Mouse (Mus musculus) megakaryocyte-erythroid progenitor cell, adult 5-6 weeks (primary cell): Measurements from ENCODE around the gene Nkrf. TPM values are rescaled to one million over a fixed set of nuclear protein-coding genes. Genes with fewer than 3 reads are reported as not detected.
"Not testable (repeated sequence)": the region's sequence is repeated elsewhere in the genome, so short reads cannot be mapped to it uniquely, and the experiment has no call there.

Experiments
- ATAC-seq: replicated peaks from 2 replicates; pipeline ENCODE4 v1.8.0; 2016; ENCODE audit warnings: mild to moderate bottlenecking, inconsistent platforms; ENCODE audit not compliant: severe bottlenecking, poor library complexity, low FRiP score, low TSS enrichment
- total RNA-seq, 2 experiments: library from RNA; stranded (forward) in 1 of 2; stranded (reverse) in 1 of 2; fragments of 200-1000, 215-1000 nt in 1 of 2; fragments of >200 nt in 1 of 2; fragmentation: Nextera tagmentation in 1 of 2; gene quantifications; 2 replicates each; pipeline ENCODE4 v1.2.3; 2014 to 2017

Nkrf gene
- total RNA-seq (2014; fragmentation: Nextera tagmentation), result 21.2 and 28.6 TPM in 2 replicates
- 16.0 and 16.4 TPM in 2 replicates for total RNA-seq (2017)

DNA sequence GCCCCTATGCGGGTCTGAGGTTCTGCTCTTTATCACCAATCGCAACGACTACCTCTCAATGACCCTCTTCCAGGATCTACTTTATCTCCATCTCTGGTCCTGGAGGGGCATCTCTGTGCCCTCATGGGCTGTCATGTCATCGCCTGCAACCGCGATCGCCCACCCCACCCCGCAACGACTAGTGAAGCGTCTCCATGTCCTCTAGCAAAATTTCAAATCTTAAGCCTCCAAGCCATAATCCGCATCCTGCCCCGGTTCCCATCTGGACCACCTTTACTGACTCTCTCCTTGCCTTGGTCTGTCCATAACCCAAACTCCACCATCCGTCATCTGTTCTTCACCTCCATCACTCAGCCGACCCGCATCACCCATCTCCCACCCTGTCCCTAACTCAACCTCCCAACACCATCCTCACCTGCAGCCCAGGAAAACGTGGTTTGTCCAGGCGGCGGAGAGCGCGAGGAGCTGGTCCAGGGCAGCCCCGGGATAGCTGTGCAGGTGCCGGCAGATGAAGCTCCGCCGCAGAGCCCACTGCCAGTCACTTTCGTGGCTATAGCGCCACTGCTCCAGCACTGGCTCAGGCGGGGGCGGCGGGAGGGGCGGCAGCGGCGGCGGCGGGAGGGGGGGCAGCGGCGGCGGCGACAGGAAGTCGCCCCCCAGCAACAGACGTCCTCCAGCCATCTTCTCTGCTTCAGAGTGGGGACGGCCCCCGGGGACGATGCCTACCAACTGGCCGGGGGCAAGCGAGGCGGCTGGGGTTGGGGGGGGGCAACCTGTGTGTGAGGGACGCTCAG is at the start of gene Nkrf:
Gene Nkrf (minus strand): TSS at position 579 of the 794 bp plus-strand sequence.
- ATAC-seq, result peak; percentile 56

DNA sequence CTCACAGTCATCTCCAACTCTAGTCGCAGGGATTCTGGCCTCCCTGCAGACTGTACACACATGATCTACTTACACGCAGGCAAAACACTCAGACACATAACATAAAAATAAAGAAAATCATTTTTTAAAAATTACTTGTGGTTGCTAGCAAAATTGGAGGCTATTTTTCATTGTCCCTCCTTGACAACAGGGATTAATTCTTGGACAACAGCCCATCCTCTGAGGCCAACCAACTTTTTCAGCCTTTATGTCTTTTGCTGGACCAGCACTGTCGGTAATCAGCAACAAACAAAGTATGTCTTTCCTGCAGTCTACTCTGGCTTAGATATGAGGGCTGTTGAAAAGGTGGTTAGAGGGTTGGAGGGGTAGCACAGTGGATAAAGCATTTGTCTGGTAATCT is 38.4 kb upstream of the Nkrf start:
- ATAC-seq, result no peak

DNA sequence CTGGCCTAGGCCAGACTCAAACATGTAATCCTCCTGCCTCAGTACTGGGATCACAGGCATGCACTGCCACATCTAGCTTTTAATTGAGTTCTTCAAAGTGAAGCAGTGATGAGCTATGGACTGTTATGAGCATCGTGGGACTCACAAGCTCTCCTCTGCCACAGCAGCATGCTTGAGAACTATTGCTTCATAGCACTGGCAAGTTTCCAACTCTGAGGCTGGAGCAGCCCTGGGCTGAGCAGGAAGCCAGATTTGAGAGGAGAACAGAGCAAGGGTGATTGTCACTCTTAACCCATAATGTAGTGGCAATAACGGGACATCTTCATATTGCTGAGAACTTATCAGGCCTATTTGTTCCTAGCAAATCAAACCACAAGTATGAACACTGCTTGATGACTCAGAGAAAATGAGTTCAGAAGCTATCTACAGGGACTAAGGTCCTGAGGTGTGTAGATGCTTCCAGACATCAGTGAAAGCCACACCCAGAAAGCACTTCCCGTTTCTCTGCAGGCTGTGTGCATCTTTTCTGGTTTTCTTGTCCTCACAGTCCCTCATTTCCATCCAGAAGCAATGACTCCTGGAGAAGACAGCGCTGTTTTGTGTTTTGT is 37.2 kb upstream of the Nkrf start:
- no peak for ATAC-seq

DNA sequence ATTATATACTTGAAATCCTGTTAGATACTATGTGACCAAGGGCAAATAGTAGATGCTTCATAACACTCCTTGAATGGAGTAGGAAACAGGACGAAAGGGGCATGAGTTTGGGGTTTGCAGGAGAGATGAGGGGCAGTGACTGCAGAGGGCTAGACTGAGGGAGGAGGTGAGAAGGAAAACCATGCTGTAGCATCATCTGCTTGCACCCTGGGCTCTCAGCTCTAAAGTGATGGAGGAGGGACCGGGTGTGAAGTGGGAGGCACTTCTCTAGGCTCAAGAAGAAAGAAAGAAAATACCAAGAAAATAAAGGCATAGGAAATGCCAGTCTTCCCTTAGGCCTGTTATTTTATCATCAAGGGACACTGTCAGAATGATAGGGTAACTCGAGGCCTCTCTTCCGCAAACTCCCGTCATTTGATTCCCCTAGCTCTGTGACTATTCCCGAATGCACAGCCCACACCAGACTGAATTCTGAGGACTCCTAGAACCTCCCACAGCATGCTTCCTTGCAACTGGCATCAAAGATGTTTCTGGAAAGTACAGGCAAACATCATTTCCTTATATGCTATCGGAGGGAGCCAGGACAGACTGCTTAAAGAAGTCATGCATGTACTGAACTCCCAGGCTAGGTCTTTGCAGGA is 32.7 kb upstream of the Nkrf start:
- no peak for ATAC-seq

DNA sequence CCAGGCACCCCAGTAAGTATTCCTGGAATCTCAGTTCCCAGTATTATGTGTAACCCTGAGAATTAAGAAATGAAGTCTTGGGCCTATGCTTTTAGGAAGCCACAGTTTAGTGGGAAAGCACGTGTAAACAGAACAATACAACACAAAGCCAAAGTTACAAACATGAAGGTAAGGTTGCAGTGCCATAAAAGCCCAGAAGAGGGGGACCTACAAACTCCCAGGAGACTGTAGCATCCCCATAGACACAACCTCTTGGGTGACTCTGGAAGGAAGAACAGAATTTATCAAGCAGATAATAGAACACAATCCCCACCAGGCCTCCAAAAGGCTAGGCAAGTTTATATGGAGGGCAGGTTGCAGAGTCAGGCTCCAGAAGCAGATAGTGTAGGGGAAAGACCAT is 27.9 kb upstream of the Nkrf start:
- 0 out of 2 replicates have a peak, but pooled peaks have one; percentile 26 for ATAC-seq

DNA sequence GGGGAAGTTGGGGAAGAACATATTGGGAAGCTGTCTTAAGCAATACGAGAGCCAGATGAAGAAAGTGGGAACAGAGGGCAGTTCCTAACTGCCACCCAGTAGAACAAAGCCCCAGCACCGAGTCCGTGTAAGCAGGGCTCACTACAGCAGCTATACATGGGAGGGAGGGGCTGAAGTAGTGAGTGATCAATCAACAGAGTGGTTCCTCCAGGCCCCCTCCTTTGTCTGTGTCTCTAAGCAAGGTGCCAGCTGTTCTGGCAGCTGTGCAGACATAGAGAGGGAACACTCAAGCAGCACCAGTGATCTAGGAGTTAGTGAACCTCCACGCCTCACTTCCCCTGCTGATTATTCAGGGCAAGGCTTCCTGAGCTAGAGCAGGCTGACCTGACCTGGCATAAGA is 27.0 kb upstream of the Nkrf start:
- no peak for ATAC-seq

DNA sequence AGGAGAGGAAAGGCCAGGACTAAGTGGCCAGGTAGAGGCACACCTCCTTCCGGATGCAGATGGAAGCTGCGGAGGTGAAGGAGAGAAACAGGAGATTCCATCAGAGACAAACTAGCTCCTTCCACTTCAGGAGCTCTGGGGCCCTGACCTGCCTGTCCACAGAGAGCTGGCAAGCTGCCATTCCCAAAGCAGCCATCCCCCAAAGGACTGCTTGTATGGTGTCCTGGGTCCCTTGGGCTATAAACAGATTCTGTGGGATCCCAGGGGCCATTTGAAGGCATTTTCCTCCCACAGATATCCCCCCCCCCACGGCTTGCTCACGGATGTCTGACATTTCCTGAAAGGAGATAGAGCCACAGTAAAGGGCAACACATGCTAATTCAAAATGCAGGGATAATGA is 26.1 kb upstream of the Nkrf start:
- ATAC-seq, result no peak

DNA sequence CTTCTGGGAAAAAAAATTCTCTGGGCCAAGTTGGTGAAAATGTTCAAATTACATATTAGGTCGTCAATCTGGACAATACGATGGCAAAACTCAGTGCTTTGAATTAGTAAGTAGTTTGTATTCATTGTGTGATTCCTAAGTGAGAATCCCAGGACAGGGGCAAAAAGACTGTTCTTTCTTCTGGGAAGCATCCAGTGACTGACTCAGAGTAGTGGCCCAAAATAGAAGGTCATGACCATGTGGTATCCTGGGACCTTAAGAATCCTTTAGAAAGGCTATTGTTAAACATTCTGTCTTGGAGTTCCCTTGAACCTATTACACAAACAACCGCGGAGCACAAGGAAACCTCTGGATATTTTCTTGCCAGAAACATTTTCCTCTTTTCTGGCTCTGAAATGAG is 18.6 kb upstream of the Nkrf start:
- no peak for ATAC-seq

DNA sequence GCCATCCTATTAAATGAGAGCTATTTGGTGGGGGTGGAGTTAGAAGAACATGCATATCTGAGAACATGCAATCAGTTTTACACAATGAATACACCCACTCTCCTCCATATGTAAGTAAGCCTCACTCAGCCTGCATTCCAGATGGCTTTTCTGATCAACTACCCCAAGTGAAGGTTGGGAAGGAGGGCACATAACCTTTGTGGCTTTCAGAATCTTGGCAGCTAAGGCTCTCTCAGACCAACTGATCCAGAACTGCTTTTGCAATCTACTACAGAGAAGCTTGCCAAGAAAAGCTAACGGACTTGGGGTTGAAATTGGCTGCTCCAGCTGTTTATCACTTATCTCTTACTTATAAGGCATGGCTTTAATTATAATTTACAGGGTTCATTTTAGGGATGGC is 15.1 kb upstream of the Nkrf start:
- peak; percentile 75 for ATAC-seq

DNA sequence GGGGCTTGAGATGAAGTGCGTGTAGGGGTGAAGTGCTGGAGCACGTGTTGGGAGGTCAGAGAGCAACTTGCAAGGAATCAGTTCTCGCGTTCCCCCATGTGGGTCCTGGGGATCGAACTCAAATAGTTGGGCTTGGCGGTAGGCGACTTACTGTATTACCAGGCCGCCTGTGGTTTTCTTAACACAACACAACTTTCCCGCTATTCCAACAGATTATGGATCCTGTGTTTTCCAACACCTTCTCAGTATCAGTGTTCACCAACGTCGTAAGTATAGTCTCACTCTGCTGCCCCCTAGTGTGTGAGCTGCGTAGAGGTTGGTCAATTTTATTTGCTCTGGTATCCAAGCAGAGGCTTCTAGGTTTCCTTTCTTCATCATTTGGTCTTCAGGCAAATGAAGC is 8.6 kb upstream of the Nkrf start:
- peak; percentile 68 for ATAC-seq

DNA sequence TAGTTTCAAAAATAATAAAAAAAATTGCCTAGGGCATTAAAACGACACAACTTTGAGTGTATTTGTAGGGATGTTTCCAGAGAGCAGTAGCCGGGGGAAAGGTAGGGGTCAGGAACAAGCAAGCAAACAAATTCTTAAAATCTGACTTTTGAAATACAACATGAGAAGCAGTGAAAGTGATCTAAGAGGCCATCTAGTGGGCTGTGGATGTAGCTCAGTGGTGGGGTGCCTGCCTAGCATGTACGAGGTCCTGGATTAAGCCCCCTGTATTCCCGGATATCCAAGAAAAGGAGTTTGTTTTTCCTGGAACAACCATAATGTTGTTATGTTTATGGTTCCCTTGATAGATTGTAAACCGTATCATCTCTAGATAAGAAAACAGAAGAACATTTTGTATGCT is 3.8 kb upstream of the Nkrf start:
- no peak for ATAC-seq

DNA sequence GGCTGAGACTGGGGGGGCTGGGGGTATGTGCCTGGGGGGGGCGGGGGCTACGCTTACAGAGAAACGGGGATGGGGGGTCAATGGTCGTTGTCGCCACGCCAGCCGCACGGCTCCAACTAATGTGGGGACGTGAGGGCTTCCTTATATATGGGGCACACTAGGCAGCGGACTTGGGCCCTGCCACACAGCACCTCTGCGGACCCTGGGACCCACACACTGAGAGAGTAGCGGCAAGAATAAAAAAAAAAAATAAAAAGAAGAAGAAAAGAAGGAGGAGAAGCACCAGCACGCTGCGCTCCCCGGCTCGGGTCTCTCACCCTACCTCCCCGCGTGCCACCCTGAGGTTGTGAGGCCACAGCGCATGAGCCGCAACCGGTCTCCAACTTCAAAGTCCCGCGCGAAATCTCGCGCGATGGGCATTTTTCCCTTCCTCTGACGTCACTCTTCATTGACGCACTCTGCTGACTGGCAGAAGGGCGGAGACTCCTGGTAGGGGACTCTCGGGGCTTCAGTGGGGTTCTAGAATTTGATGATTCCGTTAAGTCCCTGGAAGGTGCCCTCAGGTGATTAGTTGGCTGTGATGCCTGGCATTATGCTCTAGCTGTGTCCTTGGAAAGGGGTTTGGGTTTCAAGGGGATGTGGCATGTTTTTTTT is 543 bp upstream of the Nkrf start:
- peak; percentile 95 for ATAC-seq

DNA sequence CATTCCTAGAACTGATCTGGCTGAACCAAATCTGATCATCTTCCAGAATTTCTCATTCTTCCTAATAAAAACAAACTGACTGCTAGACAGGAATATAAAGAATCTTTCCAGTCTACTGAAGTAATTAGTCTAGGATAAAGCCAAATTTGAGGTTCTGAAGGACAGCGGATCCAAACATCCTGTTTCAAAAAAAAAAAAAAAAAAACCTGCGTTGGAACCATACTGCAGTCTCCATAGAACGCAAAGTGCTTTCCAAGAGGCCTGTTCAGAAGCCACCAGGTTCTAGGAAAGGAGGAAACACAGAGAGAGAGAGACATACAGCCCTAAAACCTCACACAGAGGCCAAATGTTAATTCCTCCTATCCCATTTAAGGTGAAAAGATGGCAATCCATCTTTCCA is 1.0 kb downstream of the Nkrf start:
- no peak for ATAC-seq

DNA sequence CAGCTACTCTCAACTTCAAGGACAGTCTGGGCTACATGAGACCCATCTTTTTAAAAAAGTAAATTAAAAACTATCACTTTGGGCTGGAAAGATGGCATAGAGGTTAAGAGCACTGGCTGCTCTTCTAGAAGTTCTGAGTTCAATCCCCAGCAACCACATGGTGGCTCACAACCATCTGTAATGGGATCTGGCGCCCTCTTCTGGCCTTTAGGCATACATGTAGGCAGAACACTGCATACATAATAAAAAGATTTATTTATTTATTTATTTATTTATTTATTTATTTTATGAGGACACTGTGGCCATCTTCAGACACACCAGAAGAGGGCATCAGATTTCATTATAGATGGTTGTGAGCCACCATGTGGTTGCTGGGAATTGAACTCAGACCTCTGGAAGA is 3.8 kb downstream of the Nkrf start:
- not testable (repeated sequence) for ATAC-seq

DNA sequence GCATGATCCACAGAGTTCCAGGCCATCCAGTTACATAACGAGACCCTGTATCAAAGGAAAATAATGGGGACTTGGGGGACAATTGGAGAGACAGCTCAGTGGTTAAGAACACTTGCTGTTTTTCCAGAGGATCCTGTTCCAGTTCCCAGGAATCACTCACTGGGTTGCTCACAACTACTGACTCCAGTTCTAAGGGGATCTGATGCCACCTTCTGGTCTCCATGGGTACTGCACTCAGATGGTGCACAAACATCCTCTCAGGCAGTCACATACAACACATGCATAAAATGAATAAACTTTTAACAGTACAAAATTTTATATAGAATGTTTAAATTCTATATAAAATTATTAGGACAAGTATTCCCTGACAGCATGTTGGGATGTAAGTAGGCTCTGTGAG is 18.0 kb downstream of the Nkrf start:
- ATAC-seq, result no peak

DNA sequence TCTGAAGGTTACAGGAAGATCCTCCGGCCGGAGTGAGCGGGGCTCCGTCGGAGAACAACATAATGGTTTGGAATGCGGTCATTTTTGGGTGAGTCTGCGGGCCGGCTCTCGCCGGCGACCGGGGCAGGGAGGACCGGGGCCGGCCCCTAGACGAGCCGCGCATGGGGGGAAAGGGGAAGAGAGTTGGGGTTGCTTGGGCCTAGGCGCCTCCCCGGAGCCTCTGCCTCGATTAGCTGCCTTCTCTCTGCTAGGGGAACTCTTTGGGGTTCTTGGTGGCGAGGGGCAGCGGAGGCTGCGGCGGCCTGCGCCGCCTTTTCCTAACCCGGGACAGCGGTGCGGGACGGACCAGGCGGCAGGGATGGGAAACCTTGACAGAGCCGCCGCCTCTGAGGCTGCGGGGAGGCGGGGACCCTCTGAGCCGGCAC is 28.0 kb downstream of the Nkrf start:
- ATAC-seq, result peak; percentile 7; the same call in 1 of the 2 replicates

DNA sequence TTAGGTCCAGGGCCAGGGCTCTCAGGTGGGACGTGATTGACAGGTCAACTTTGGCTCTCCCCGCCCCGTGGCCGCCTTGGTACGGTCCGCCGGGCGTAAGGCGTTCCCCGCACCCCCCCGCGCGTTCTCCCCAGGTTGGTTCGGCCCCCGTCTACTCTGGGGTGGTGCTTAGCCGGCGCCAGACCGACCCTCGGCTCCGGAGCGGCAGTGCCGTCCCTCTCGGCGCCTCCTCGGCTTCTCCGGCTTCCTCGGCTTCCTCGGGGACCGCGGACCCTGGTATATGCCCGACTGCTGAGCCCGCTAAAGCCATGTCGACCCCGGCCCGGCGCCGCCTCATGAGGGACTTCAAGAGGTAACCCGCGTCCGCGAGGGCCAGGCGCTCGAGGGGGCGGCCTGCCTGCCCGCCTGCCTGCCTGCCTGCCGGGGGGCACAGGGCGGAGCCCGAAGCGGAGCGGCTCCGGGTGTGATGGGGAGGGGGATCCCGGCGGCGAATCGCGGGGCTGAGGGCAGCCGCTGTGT is 28.5 kb downstream of the Nkrf start:
- ATAC-seq, result peak; percentile 95

DNA sequence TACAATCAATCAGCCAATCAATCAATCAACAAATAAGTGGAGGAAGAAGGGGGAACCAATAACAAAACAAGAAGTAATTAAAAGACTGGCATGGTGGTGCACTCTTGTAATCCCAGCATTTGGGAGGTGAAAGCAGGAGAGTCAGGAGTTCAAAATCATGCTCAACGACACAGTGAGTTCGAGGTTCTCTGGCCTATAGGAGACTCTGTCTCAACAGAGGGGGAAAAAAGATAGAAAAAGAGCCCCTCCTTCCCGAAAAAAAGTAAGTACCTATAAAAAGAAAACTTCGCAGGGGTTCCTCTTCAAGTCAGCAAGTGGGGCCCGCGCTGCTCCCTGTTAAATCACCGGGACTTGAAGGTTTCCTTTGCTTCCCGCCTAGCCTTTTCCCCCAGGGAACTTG is 28.9 kb downstream of the Nkrf start, which contains the start of the genes Ube2a and C330007P06Rik:
Gene Ube2a (plus strand): TSS at position 136 of the 400 bp plus-strand sequence.
Gene C330007P06Rik (minus strand): TSS at position 347 of the 400 bp plus-strand sequence.
- ATAC-seq, result peak; percentile 71

DNA sequence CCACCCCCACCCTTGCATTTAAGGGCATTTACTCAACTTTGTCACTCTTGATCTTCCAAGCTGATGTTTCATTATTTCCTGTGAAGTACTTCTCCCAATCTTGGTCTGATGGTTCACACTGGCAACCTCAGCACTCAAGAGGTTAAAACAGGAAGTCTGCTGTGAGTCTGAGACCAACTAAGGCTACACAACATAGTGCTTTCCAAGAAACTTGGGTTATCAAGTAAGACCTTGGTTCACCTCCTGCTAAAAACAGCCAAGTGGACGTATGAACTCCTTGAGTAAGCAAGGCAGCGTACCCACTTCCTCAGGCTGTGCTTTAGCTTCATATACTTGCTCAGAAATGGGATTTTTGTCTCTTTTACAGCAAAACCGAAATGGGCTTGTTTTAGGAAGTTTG is 32.3 kb downstream of the Nkrf start:
- no peak for ATAC-seq
